ENCODE assay signal across 11 mouse cellular contexts in genomic region chr8:120492881-120493220, GRCm38 (mm10).
DNase-seq lines count a peak whose midpoint lies in the region; ATAC-seq and TF ChIP-seq lines count a peak whose summit lies in the region.
"Had no signal": no experiment of that assay in that cellular context is flagged by ENCODE, and none has a peak within 500 bp of the region (broad histone marks: within the 10 kb centered on the region; RNA-seq: fewer than 3 reads in every experiment).

No protein-coding gene starts in this region.

- no peak for DNase-seq in heart, adult 9 months (ENCODE audit: low spot score in 2 of 2)
- peak; percentile 37 for DNase-seq in MEL (ENCODE audit: low read depth, low spot score)
- no peak for DNase-seq in hindbrain, embryonic 11.5 days (ENCODE audit: low spot score)
- DNase-seq in thymus, adult 18-20 months = no peak
- no peak for DNase-seq in retina, embryonic 14.5 days (ENCODE audit: low spot score)
- no peak for DNase-seq in urinary bladder, postnatal 10 days (ENCODE audit: low spot score)
- DNase-seq: cerebellum, postnatal 36 days; gastrocnemius, postnatal 10 days had no signal

- H3K4me3 ChIP-seq in heart, embryonic 12.5 days = no peak overlapping the region
- peak overlapping the region; percentile 85 to 93 for H3K4me3 ChIP-seq in MEL (ENCODE audit: control insufficient read depth in 1 of 2, insufficient read depth in 1 of 2, low read depth in 2 of 2, low read length in 2 of 2)
- peak overlapping the region; percentile 91; the same call in 1 of the 2 replicates for H3K4me3 ChIP-seq in hindbrain, embryonic 11.5 days (ENCODE audit: low read depth, low read length)
- peak overlapping the region; percentile 94; the same call in 1 of the 2 replicates for H3K4me3 ChIP-seq in liver, embryonic 16.5 days (ENCODE audit: low read depth, low read length)

- H3K4me2 ChIP-seq in heart, embryonic 12.5 days = peak overlapping the region; percentile 92
- peak overlapping the region; percentile 83 for H3K4me2 ChIP-seq in hindbrain, embryonic 11.5 days (replicated peaks; ENCODE audit: low read depth, low read length)
- H3K4me2 ChIP-seq in liver, embryonic 16.5 days (ENCODE audit: low read depth, low read length) = peak overlapping the region; percentile 96

- no peak for ATAC-seq in heart, embryonic 12.5 days (ENCODE audit: insufficient number of reproducible peaks, low FRiP score)
- no peak for ATAC-seq in hindbrain, embryonic 11.5 days (ENCODE audit: low FRiP score)
- no peak for ATAC-seq in liver, embryonic 16.5 days (ENCODE audit: low read depth)
- ATAC-seq: activated CD4-positive, CD25-positive, alpha-beta regulatory T cell, adult 4 months had no signal

- H3K27me3 ChIP-seq in heart, embryonic 12.5 days (replicated peaks) = no peaks in the 10 kb centered on the region
- H3K27me3 ChIP-seq in MEL (ENCODE audit: control insufficient read depth in 1 of 2, insufficient read depth in 2 of 2, low read length in 2 of 2) = no peaks in the 10 kb centered on the region
- 0 out of 2 replicates have a peak, but pooled peaks cover 3% of the 10 kb centered on the region for H3K27me3 ChIP-seq in hindbrain, embryonic 11.5 days (ENCODE audit: control insufficient read depth, insufficient read depth, low read length)
- H3K27me3 ChIP-seq in liver, embryonic 16.5 days (ENCODE audit: control insufficient read depth, insufficient read depth, low read depth, low read length) = no peaks in the 10 kb centered on the region

- H3K9me3 ChIP-seq in heart, embryonic 12.5 days (replicated peaks) = no peaks in the 10 kb centered on the region
- no peaks in the 10 kb centered on the region for H3K9me3 ChIP-seq in MEL (replicated peaks; ENCODE audit: insufficient read depth, low read length)
- H3K9me3 ChIP-seq in hindbrain, embryonic 11.5 days (ENCODE audit: control insufficient read depth, low read length) = no peaks in the 10 kb centered on the region
- H3K9me3 ChIP-seq in liver, embryonic 16.5 days (replicated peaks; ENCODE audit: control insufficient read depth, low read length) = no peaks in the 10 kb centered on the region

- H3K27ac ChIP-seq in heart, embryonic 12.5 days (ENCODE audit: poor library complexity, severe bottlenecking) = peak overlapping the region; percentile 26
- H3K27ac ChIP-seq in MEL (ENCODE audit: control insufficient read depth, low read depth, low read length) = peak overlapping the region; percentile 51
- no peak overlapping the region for H3K27ac ChIP-seq in hindbrain, embryonic 11.5 days (ENCODE audit: low read depth, low read length)
- peak overlapping the region; percentile 67 for H3K27ac ChIP-seq in liver, embryonic 16.5 days (ENCODE audit: low read length)

- peak overlapping the region; percentile 17; the same call in 1 of the 2 replicates for H3K9ac ChIP-seq in heart, embryonic 12.5 days
- peak overlapping the region; percentile 89 for H3K9ac ChIP-seq in MEL (ENCODE audit: control insufficient read depth, low read depth, low read length, poor library complexity, severe bottlenecking)
- peak overlapping the region; percentile 19; the same call in 1 of the 2 replicates for H3K9ac ChIP-seq in hindbrain, embryonic 11.5 days (ENCODE audit: low read depth, low read length)
- peak overlapping the region; percentile 33; the same call in 1 of the 2 replicates for H3K9ac ChIP-seq in liver, embryonic 16.5 days (ENCODE audit: low read depth, low read length)

- no peak; a peak in 1 of 4 replicates for TF ChIP-seq EP300 in MEL (IDR thresholded peaks at IDR 0.05; ENCODE audit: low read depth in 1 of 2, low read length in 2 of 2)

- WGBS in heart, embryonic 12.5 days = 18% methylated on average over 4 of the region's 4 CpGs
- 44% methylated on average over 4 of the region's 4 CpGs for WGBS in hindbrain, embryonic 11.5 days
- 30% methylated on average over 4 of the region's 4 CpGs for WGBS in liver, embryonic 16.5 days (ENCODE audit: insufficient replicate concordance)

- H3K36me3 ChIP-seq in heart, embryonic 12.5 days = no peaks in the 10 kb centered on the region
- H3K36me3 ChIP-seq in MEL (ENCODE audit: control insufficient read depth in 1 of 2, insufficient read depth in 2 of 2, low read length in 2 of 2) = peaks cover 0 to 33% of the 10 kb centered on the region in 2 experiments; a peak in 3 of 4 replicates
- H3K36me3 ChIP-seq in hindbrain, embryonic 11.5 days (ENCODE audit: control insufficient read depth, insufficient read depth, low read length) = no peaks in the 10 kb centered on the region
- H3K36me3 ChIP-seq in liver, embryonic 16.5 days (ENCODE audit: control insufficient read depth, insufficient read depth) = no peaks in the 10 kb centered on the region

- H3K4me1 ChIP-seq in heart, embryonic 12.5 days (replicated peaks) = peaks cover 81% of the 10 kb centered on the region
- peaks cover 12 to 45% of the 10 kb centered on the region in 2 experiments; a peak in 3 of 4 replicates for H3K4me1 ChIP-seq in MEL (ENCODE audit: control insufficient read depth in 1 of 2, insufficient read depth in 2 of 2, low read length in 2 of 2)
- peaks cover 38% of the 10 kb centered on the region for H3K4me1 ChIP-seq in hindbrain, embryonic 11.5 days (replicated peaks; ENCODE audit: control insufficient read depth, insufficient read depth, low read length)
- peaks cover 81% of the 10 kb centered on the region for H3K4me1 ChIP-seq in liver, embryonic 16.5 days (ENCODE audit: control insufficient read depth, low read depth, low read length)

- TF ChIP-seq RAD21 in MEL (IDR thresholded peaks at IDR 0.05; ENCODE audit: low read depth, low read length) = no peak

- TF ChIP-seq CTCF in MEL (IDR thresholded peaks at IDR 0.05 in 2 of 3, conservative IDR thresholded peaks at IDR 0.05 in 1 of 3; ENCODE audit: control insufficient read depth in 1 of 3, insufficient read depth in 1 of 3, low read depth in 2 of 3, low read length in 3 of 3, poor library complexity in 1 of 3, severe bottlenecking in 1 of 3) = no peak

- no peak for TF ChIP-seq POLR2A in MEL (IDR thresholded peaks at IDR 0.05; ENCODE audit: control insufficient read depth in 1 of 2, insufficient read depth in 1 of 2, low read depth in 1 of 2, low read length in 2 of 2, poor library complexity in 1 of 2)

- peaks cover 97% of the 10 kb centered on the region for H3K79me2 ChIP-seq in MEL (ENCODE audit: control insufficient read depth, insufficient read depth, low read length, poor library complexity)

TF ChIP-seq in MEL, 35 proteins besides CTCF, POLR2A, EP300 and RAD21:
- TF ChIP-seq NRF1 (IDR thresholded peaks at IDR 0.05; ENCODE audit: insufficient read depth, low read depth, low read length, poor library complexity, severe bottlenecking) (no peak), POLR2AphosphoS5 (IDR thresholded peaks at IDR 0.05; ENCODE audit: borderline replicate concordance, low read depth, low read length) (peak; percentile 76; the same call in 1 of the 2 replicates)
TF ChIP-seq in MEL: peak in this region for 1.

Comparison
In these comparisons a context has a peak if more than half of its experiments do, and no peak if none do; other contexts are left out.
1. H3K9ac ChIP-seq: peak in every context shown above with its lines; median percentile 89 in MEL; 33 in liver, embryonic 16.5 days; 19 in hindbrain, embryonic 11.5 days; 17 in heart, embryonic 12.5 days.